Mouse (Mus musculus) forebrain, embryonic 14.5 days (tissue): ENCODE results near the gene Tpm1. TPM values are rescaled to one million over a fixed set of nuclear protein-coding genes. Genes with fewer than 3 reads are reported as not detected.
A peak's percentile ranks its signal among the peaks of the same experiment; 100 is the strongest.

Source experiments
- ATAC-seq: fragments of 200-750 bp; cut with Nextera tagmentation; 2 replicates; pipeline ENCODE4 v1.8.0; 2017; ENCODE audit warnings: mild to moderate bottlenecking, moderate library complexity
- DNase-seq: peaks from one replicate; pipeline ENCODE4 v3.0.0-alpha.2; 2015; ENCODE audit warnings: low spot score
- H3K27ac ChIP-seq: fragments of 300-500 bp; sonication (generic); 2 replicates; pipeline ENCODE4 v1.5.1; 2014; ENCODE audit warnings: low read depth, mild to moderate bottlenecking, control low read depth, low read length, moderate library complexity
- H3K27me3 ChIP-seq: fragments of 300-500 bp; sonication (generic); replicated peaks from 2 replicates; pipeline ENCODE4 v1.6.1; 2014; ENCODE audit warnings: low read length, control low read depth, mixed read lengths; ENCODE audit not compliant: control insufficient read depth, insufficient read depth
- H3K36me3 ChIP-seq: fragments of 300-500 bp; sonication (generic); 2 replicates; pipeline ENCODE4 v1.6.1; 2014; ENCODE audit warnings: low read length, control low read depth; ENCODE audit not compliant: control insufficient read depth, insufficient read depth
- H3K4me1 ChIP-seq: fragments of 300-500 bp; sonication (generic); 2 replicates; pipeline ENCODE4 v1.6.1; 2014; ENCODE audit warnings: antibody characterized with exemption, low read length, control low read depth; ENCODE audit not compliant: control insufficient read depth, insufficient read depth
- H3K4me2 ChIP-seq: fragments of 300-500 bp; sonication (generic); 2 replicates; pipeline ENCODE4 v1.6.1; 2014; ENCODE audit warnings: mild to moderate bottlenecking, control low read depth, low read length
- H3K4me3 ChIP-seq: fragments of 300-500 bp; sonication (generic); 2 replicates; pipeline ENCODE4 v1.5.1; 2014; ENCODE audit warnings: low read depth, low read length, control low read depth
- H3K9ac ChIP-seq: fragments of 300-500 bp; sonication (generic); 2 replicates; pipeline ENCODE4 v1.6.1; 2014; ENCODE audit warnings: mild to moderate bottlenecking, low read length, control low read depth, moderate library complexity
- H3K9me3 ChIP-seq: fragments of 300-500 bp; sonication (generic); replicated peaks from 2 replicates; pipeline ENCODE4 v1.6.1; 2016; ENCODE audit warnings: low read length, control low read depth, mixed read lengths; ENCODE audit not compliant: control insufficient read depth
- WGBS: fragments of 180-500 bp; shearing (Covaris S2); extraction: QIAGEN DNeasy Blood & Tissue Kit; methylation state at CpG from one replicate; pipeline ENCODE4 v1.1.7; 2014; 5-methylcytosine and 5-hydroxymethylcytosine counted together
- polyA plus RNA-seq: library from polyadenylated mRNA; unstranded; fragments of >200 nt; fragmentation: Nextera tagmentation; extraction: Ambion mirVana; gene quantifications from 2 replicates; pipeline ENCODE4 v1.2.1, GENCODE M21; 2014

Gene Tpm1
- polyA plus RNA-seq, 1 experiment from 2014 or later = 104 TPM

DNA sequence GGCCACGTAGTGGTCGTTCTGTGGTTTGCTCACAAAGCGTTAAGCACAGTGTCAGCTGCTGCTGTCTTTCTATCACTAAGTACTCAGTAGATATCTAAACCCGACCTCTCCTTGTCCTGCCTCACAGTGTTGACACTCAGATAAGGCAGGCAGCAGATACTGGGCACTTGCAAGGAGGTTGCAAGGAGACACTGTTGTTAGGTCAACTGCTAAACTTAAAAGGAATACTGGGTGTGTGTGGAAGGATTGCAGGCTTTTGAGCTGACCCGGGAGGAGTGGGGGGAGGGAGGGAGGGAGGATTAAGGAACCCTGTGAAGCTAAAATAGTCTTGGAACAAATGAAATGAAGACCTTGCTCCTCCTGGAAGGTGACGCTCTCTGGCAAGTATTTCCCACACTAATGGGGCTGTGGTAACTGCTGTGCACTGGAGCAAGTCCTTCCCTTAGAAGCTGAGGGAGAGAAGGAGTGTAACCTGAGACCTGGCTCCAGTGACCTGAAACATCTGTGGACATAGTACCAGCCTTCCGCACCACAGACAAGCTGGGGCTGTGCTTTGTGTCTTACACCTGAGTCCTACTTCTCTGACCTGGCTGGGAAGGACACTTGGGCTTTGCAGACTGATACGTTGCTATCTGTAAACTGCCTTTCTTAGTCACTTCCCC, 28.6 kb upstream of the Tpm1 start:
- Histone ChIP-seq H3K4me3 (no peak overlapping the region), H3K27me3 (no peaks in the 10 kb centered on the region), H3K9me3 (no peaks in the 10 kb centered on the region), H3K9ac (no peak overlapping the region), H3K36me3 (no peaks in the 10 kb centered on the region), H3K27ac (no peak overlapping the region), H3K4me2 (no peak overlapping the region), H3K4me1 (no peaks in the 10 kb centered on the region)
- DNase-seq (no peak), ATAC-seq (no peak)
- 28% methylated on average over 8 of the region's 8 CpGs for WGBS

DNA sequence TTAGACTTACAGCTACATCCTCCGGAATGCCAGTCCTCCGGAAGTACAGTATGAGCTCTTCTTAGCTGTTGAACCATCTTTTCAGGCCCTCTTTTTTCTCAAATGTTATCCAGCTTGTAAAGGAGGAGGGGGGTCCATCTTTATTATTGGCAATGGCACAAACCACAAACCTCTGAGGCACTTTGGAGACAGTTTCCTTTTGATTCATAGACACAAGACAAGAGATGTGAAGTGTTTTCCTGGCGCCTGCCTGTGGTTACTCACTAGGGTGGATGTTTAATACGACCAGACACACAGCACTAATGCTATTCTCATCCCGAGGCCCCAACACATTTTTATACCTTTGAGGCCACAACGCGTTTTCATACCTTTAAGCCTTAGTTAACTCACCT, 28.1 kb upstream of the Tpm1 start:
- ATAC-seq (no peak), DNase-seq (no peak)
- H3K36me3 ChIP-seq = no peaks in the 10 kb centered on the region
- no peaks in the 10 kb centered on the region for H3K27me3 ChIP-seq
- H3K4me2 ChIP-seq = no peak overlapping the region
- H3K9ac ChIP-seq = no peak overlapping the region
- H3K4me1 ChIP-seq = no peaks in the 10 kb centered on the region
- H3K27ac ChIP-seq = no peak overlapping the region
- WGBS = 69% methylated on average over 7 of the region's 7 CpGs
- no peaks in the 10 kb centered on the region for H3K9me3 ChIP-seq
- H3K4me3 ChIP-seq = no peak overlapping the region

DNA sequence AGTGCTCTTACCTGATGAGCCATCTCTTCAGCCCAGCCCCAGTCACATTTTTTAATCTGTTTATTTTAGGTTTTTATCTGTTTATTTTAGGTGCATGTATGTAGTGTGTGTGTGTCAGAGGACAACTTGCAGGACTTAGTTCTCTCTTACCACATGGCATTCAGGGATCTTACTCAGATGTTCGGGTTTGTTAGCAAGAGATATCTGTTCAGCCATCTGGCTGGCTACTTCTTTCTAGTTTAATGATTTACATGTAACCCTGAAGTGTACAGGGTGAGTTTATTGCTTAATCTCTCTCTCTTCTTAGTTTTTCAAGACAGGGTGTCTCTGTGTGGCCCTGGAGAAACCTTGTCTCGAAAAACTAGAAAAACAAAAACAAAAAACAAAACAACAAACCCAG, 23.0 kb upstream of the Tpm1 start:
- H3K27me3 ChIP-seq = no peaks in the 10 kb centered on the region
- no peaks in the 10 kb centered on the region for H3K9me3 ChIP-seq
- DNase-seq (no peak), ATAC-seq (no peak)
- no peak overlapping the region for H3K27ac ChIP-seq
- no peak overlapping the region for H3K4me2 ChIP-seq
- H3K4me3 ChIP-seq = no peak overlapping the region
- no peaks in the 10 kb centered on the region for H3K36me3 ChIP-seq
- no peak overlapping the region for H3K9ac ChIP-seq
- WGBS = 71% methylated on average over 2 of the region's 2 CpGs
- no peaks in the 10 kb centered on the region for H3K4me1 ChIP-seq

DNA sequence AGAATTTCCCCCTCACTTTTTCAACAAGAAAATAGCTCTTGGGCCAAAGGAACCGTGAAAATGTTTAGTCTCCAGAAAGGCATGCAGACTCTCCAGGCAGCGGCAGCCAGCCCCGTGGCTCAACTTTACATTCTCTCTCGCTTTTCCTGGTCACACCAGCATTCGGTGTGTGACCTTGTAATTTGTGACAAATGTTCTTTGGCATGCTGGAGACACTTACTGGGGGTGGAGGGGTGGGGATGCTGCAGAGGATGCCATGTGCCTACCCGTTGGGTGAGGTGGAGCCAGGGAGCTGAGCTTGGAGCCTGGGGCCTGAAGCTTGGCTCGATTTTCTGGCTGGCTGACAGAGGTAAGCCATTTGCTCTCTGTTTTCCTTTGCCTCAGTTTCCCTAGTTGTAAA, 22.4 kb upstream of the Tpm1 start:
- no peaks in the 10 kb centered on the region for H3K9me3 ChIP-seq
- H3K4me2 ChIP-seq = no peak overlapping the region
- 49% methylated on average over 7 of the region's 7 CpGs for WGBS
- H3K4me1 ChIP-seq = no peaks in the 10 kb centered on the region
- no peak for DNase-seq
- H3K9ac ChIP-seq = no peak overlapping the region
- H3K4me3 ChIP-seq = no peak overlapping the region
- H3K36me3 ChIP-seq = no peaks in the 10 kb centered on the region
- no peaks in the 10 kb centered on the region for H3K27me3 ChIP-seq
- H3K27ac ChIP-seq = no peak overlapping the region
- ATAC-seq = no peak

- 34% methylated on average over 6 of the region's 6 CpGs for WGBS
These were observed 21.9 kb upstream of the Tpm1 start for GRCm38 (mm10) chr9:67071103-67071502.

DNA sequence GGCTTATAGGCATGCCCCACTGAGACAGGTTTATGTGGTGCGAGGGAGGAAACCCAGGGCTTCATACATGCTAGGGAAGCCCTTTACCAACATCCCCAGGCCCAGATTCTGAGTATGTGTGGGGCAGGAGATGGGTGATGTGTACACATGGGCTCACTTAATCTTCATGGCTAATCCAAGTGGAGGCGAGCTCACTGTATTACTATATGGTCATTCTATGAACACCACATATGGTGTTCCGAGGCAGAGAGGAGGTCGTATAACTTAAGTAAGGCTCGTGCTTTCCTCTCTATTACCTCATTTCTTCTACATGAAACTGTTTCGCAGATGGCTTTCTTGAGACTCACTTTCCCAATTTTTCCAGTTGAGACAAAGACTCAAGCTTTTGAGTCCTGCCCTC, 17.4 kb upstream of the Tpm1 start:
- no peak overlapping the region for H3K9ac ChIP-seq
- WGBS = 93% methylated on average over 6 of the region's 6 CpGs
- no peak overlapping the region for H3K27ac ChIP-seq
- no peaks in the 10 kb centered on the region for H3K27me3 ChIP-seq
- no peak overlapping the region for H3K4me3 ChIP-seq
- H3K4me2 ChIP-seq = no peak overlapping the region
- ATAC-seq = no peak
- H3K4me1 ChIP-seq = no peaks in the 10 kb centered on the region
- H3K36me3 ChIP-seq = no peaks in the 10 kb centered on the region
- no peak for DNase-seq
- no peaks in the 10 kb centered on the region for H3K9me3 ChIP-seq

More at GRCm38 (mm10) chr9:67071103-67071502, 21.9 kb upstream of the Tpm1 start:
- H3K4me1 ChIP-seq = no peaks in the 10 kb centered on the region
- H3K9ac ChIP-seq = no peak overlapping the region
- DNase-seq (no peak), ATAC-seq (no peak)
- H3K4me3 ChIP-seq = no peak overlapping the region
- no peak overlapping the region for H3K27ac ChIP-seq
- no peaks in the 10 kb centered on the region for H3K9me3 ChIP-seq
- H3K27me3 ChIP-seq = no peaks in the 10 kb centered on the region
- H3K4me2 ChIP-seq = no peak overlapping the region
- no peaks in the 10 kb centered on the region for H3K36me3 ChIP-seq

GRCm38 (mm10) chr9:67059714-67060113, 10.5 kb upstream of the Tpm1 start:
- ATAC-seq = no peak
- H3K36me3 ChIP-seq = no peaks in the 10 kb centered on the region
- H3K4me2 ChIP-seq = no peak overlapping the region
- H3K4me1 ChIP-seq = no peaks in the 10 kb centered on the region
- WGBS = 87% methylated on average over 12 of the region's 12 CpGs
- H3K27ac ChIP-seq = no peak overlapping the region
- H3K4me3 ChIP-seq = no peak overlapping the region
- H3K9ac ChIP-seq = no peak overlapping the region
- H3K9me3 ChIP-seq = no peaks in the 10 kb centered on the region
- DNase-seq = no peak
- no peaks in the 10 kb centered on the region for H3K27me3 ChIP-seq

DNA sequence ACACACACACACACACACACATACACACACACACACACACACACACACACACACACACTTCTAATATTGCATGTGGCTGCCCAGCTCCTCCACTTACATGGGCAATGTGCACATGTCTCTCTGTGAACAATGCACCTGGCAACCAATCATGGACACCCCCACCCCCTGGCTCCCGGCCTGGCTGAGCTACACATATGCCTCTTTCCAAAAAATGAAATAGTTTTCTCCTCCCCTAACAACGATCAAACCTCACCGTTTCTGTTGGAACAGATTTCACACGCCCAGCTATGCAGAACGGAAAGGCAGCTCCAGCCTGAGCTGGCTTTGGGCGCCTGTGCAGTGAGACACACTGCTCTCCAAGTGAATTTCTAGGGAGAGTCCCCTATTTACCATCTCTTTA, 9.2 kb upstream of the Tpm1 start:
- no peaks in the 10 kb centered on the region for H3K4me1 ChIP-seq
- H3K9me3 ChIP-seq = no peaks in the 10 kb centered on the region
- H3K4me2 ChIP-seq = no peak overlapping the region
- no peak overlapping the region for H3K9ac ChIP-seq
- WGBS = 58% methylated on average over 6 of the region's 6 CpGs
- no peaks in the 10 kb centered on the region for H3K36me3 ChIP-seq
- H3K4me3 ChIP-seq = no peak overlapping the region
- H3K27ac ChIP-seq = no peak overlapping the region
- H3K27me3 ChIP-seq = no peaks in the 10 kb centered on the region
- ATAC-seq = peak; percentile 66; the same call in 1 of the 2 replicates
- DNase-seq = peak; percentile 70

GRCm38 (mm10) chr9:67050736-67051337, 1.6 kb upstream of the Tpm1 start:
- 76% methylated on average over 6 of the region's 6 CpGs for WGBS
- ATAC-seq = no peak
- Histone ChIP-seq H3K27ac (no peak overlapping the region), H3K27me3 (peaks cover 34% of the 10 kb centered on the region), H3K4me1 (peaks cover 8% of the 10 kb centered on the region), H3K9ac (no peak overlapping the region), H3K36me3 (no peaks in the 10 kb centered on the region), H3K4me2 (no peak overlapping the region), H3K4me3 (no peak overlapping the region), H3K9me3 (no peaks in the 10 kb centered on the region)
- DNase-seq = no peak
